Mouse (Mus musculus): ENCODE measurements around the gene Lamc2. TPM values are rescaled to one million over a fixed set of nuclear protein-coding genes. Genes with fewer than 3 reads are reported as not detected.

Lamc2 gene
- polyA plus RNA-seq, 1 experiment from 2014 or later: 64.8 TPM

Other genes with a start within 250 kb of the Lamc2 start
- gene Nmnat2, start 231.5 kb downstream of the Lamc2 start, polyA plus RNA-seq (2015; fragmentation: Nextera tagmentation; extraction: Ambion mirVana): 4.3 and 5.0 TPM in 2 replicates
- 120 and 122 TPM in 2 replicates for gene Lamc1, start 146.3 kb upstream of the Lamc2 start, polyA plus RNA-seq (2015; fragmentation: Nextera tagmentation; extraction: Ambion mirVana)
- gene Shcbp1l, start 238.7 kb upstream of the Lamc2 start, polyA plus RNA-seq (2015; fragmentation: Nextera tagmentation; extraction: Ambion mirVana): 0.15 and 0.36 TPM in 2 replicates

Data from lung, embryonic 15.5 days (tissue).